Mouse (Mus musculus): Measurements from ENCODE around the gene Itm2a. TPM values are rescaled to one million over a fixed set of nuclear protein-coding genes. Genes with fewer than 3 reads are reported as not detected.

The Itm2a gene
- 100 to 1,000 TPM; 617 to 731 TPM for total RNA-seq (2021)
- long read RNA-seq, experiment 1, transcript Itm2a-201 (6 exons, 1,744 nt): major isoform, 1,331 of 1,359 reads
- long read RNA-seq, experiment 1, partial matches to known transcripts: 19 of 1,359 reads
- long read RNA-seq, experiment 1, other reads (novel, unspliced or antisense): 9 of 1,359 reads
- long read RNA-seq, experiment 2, transcript Itm2a-201 (6 exons, 1,744 nt): major isoform, 1,490 of 1,515 reads
- long read RNA-seq, experiment 2, partial matches to known transcripts: 13 of 1,515 reads
- long read RNA-seq, experiment 2, other reads (novel, unspliced or antisense): 12 of 1,515 reads

DNA sequence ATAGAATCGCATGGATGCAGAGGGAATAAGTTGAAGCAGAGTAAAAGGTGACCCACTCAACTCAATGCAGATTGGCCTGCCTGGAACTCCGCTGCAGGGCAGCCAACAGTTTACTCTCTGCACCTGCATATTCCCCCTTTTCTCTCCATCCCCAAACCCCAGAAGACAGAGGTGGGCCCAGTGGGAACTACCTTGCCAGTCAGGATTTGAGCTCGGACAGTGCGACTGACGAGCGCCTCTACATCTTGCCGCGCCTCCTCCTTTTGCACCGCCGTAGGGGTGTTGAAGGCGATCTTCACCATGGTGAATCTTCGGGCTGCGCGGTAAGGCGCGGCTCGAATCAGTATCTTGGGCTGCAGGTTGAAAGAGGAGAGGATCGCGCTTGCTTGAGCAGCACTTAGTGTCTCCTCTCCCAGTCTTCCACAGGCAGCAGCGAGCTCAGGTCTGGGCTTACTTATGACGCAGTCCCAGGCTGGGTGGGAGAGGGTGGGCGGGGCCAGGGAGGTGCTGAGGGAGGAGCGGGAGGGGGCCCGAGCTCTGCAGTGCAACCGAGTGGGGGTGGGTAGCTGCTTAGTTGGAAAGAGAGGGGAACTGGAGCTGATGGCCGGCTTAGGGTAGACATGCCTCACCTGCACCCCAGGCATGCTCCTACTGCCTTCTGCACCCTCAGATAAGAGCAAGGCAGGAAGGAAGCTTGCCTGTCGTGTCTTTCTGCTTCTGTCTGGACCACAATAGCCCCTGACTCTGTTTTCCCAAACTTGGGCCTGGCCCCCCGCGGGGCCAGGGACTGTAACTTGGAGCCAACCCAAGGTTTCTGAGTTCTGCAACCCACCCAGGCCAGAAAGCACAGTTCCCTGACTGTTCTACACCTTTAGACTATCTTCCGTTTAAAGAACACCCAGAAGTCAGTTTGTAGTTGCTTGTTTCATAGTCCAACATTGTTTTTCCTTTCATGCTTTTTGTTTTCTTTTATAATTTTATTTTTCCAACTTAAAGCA lies at the start of gene Itm2a:
TSS of gene Itm2a (minus strand) at position 462 of the 998 bp plus-strand sequence.
- intact Hi-C loops (cut with DNase I; ENCODE audit: low total_unique reads): no loop called here

GRCm38 (mm10) chrX:107435887-107436286 lies 32.7 kb upstream of the Itm2a start:
- DNase-seq: no peak
- intact Hi-C loops (cut with DNase I; ENCODE audit: low total_unique reads): no loop called here

More for the DNA sequence above, at the start of gene Itm2a:
- DNase-seq: peak; percentile 47

DNA sequence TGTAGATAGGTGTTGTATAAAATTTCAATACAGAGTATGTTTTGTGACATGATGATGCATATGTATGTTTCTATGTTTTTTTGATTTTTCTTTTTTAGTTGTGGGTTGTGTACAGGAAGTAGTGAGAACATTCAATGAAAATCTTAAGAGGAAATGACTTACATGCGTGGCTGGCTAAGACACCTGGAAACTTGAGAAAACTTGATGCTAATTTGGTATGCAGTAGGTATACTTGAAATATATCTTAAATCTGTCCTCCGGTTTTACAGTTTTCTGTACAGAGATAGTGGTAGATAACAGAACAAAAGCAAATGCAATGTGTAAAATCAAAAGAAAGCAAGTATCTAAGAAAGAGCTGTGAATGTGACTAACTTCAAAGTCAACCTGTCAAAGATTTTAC lies 18.1 kb upstream of the Itm2a start:
- intact Hi-C loops (cut with DNase I; ENCODE audit: low total_unique reads): no loop called here
- DNase-seq: no peak

GRCm38 (mm10) chrX:107417345-107417744 lies 14.2 kb upstream of the Itm2a start:
- no peak for DNase-seq
- intact Hi-C loops (cut with DNase I; ENCODE audit: low total_unique reads): no loop called here

- intact Hi-C loops (cut with DNase I; ENCODE audit: low total_unique reads): no loop called here
- DNase-seq: no peak
These were observed 12.8 kb upstream of the Itm2a start for GRCm38 (mm10) chrX:107415999-107416398.

- intact Hi-C loops (cut with DNase I; ENCODE audit: low total_unique reads): no loop called here
- no peak for DNase-seq
These were observed 695 bp downstream of the Itm2a start for GRCm38 (mm10) chrX:107402481-107402880.

DNA sequence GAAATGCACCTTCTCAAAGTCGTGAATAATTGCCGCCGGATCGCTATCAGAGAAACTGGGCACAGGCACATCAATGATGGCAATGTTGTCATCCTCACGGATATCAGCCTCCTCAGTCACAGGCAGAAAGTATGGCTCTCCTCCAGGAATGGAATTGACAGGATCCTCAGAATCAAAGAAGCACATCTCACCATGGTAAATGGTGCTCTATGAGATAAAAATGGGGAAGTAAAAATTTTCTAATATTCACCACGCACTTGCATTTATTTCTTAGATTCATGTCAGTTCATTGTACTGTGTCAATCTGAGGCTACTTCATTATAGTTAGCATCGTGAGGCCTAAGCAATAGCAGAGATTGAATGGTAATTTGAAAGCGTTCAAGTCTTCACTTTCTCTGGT lies 4.1 kb downstream of the Itm2a start:
- DNase-seq: no peak
- intact Hi-C loops (cut with DNase I; ENCODE audit: low total_unique reads): no loop called here

GRCm38 (mm10) chrX:107393256-107393655 lies 9.9 kb downstream of the Itm2a start:
- intact Hi-C loops (cut with DNase I; ENCODE audit: low total_unique reads): no loop called here
- no peak for DNase-seq

- intact Hi-C loops (cut with DNase I; ENCODE audit: low total_unique reads): no loop called here
- no peak for DNase-seq
These were observed 27.8 kb downstream of the Itm2a start for GRCm38 (mm10) chrX:107375329-107375728.

Other genes with a start within 250 kb of the Itm2a start
- gene Gpr174, start 147.5 kb downstream of the Itm2a start, total RNA-seq (2021): not detected